Mouse (Mus musculus): ENCODE results near the gene Gm13289.
"Not testable (repeated sequence)": the region's sequence is repeated elsewhere in the genome, so short reads cannot be mapped to it uniquely, and the experiment has no call there.

Gm13289 gene

DNA sequence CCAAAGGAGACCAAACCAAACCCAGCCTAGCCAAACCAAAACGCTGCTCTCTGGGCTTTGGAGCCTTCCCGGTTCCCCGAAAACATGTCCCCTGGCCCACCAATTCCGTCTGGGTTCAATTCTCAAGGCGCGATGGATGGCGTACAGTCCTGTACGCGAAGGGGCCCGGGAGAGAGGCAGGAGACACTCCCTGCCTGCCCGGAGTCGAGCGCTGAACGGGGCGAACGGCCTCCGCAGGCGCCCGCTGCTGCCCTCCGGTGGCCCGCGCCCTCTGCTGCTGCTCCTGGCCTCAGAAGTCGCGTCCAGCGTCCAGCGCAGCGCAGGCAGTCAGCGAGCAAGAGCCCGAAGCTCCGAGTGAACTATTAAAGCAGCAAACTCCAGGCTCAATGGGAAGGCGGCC, 5.6 kb downstream of the Gm13289 start:
- not testable (repeated sequence) for ATAC-seq (ENCODE audit: low TSS enrichment)

DNA sequence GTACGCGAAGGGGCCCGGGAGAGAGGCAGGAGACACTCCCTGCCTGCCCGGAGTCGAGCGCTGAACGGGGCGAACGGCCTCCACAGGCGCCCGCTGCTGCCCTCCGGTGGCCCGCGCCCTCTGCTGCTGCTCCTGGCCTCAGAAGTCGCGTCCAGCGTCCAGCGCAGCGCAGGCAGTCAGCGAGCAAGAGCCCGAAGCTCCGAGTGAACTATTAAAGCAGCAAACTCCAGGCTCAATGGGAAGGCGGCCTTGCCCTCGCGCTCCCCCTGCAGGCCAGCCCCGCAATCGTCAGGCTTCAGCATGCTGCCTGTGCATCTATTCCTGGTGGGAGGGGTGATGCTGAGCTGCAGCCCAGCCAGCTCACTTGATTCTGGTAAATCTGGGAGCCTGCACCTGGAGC, 8.7 kb downstream of the Gm13289 start, which contains the start of gene Gm13276:
TSS of gene Gm13276 (plus strand) at position 301 of the 400 bp plus-strand sequence.
- ATAC-seq (ENCODE audit: low TSS enrichment) = not testable (repeated sequence)

DNA sequence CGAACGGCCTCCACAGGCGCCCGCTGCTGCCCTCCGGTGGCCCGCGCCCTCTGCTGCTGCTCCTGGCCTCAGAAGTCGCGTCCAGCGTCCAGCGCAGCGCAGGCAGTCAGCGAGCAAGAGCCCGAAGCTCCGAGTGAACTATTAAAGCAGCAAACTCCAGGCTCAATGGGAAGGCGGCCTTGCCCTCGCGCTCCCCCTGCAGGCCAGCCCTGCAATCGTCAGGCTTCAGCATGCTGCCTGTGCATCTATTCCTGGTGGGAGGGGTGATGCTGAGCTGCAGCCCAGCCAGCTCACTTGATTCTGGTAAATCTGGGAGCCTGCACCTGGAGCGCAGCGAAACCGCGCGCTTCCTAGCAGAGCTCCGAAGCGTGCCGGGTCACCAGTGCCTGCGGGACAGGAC, 11.7 kb downstream of the Gm13289 start, which contains the start of gene Gm13277:
TSS of gene Gm13277 (plus strand) at position 231 of the 400 bp plus-strand sequence.
- ATAC-seq (ENCODE audit: low TSS enrichment) = not testable (repeated sequence)

DNA sequence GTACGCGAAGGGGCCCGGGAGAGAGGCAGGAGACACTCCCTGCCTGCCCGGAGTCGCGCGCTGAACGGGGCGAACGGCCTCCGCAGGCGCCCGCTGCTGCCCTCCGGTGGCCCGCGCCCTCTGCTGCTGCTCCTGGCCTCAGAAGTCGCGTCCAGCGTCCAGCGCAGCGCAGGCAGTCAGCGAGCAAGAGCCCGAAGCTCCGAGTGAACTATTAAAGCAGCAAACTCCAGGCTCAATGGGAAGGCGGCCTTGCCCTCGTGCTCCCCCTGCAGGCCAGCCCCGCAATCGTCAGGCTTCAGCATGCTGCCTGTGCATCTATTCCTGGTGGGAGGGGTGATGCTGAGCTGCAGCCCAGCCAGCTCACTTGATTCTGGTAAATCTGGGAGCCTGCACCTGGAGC, 14.5 kb downstream of the Gm13289 start, which contains the start of gene Gm13278:
TSS of gene Gm13278 (plus strand) at position 301 of the 400 bp plus-strand sequence.
- not testable (repeated sequence) for ATAC-seq (ENCODE audit: low TSS enrichment)

DNA sequence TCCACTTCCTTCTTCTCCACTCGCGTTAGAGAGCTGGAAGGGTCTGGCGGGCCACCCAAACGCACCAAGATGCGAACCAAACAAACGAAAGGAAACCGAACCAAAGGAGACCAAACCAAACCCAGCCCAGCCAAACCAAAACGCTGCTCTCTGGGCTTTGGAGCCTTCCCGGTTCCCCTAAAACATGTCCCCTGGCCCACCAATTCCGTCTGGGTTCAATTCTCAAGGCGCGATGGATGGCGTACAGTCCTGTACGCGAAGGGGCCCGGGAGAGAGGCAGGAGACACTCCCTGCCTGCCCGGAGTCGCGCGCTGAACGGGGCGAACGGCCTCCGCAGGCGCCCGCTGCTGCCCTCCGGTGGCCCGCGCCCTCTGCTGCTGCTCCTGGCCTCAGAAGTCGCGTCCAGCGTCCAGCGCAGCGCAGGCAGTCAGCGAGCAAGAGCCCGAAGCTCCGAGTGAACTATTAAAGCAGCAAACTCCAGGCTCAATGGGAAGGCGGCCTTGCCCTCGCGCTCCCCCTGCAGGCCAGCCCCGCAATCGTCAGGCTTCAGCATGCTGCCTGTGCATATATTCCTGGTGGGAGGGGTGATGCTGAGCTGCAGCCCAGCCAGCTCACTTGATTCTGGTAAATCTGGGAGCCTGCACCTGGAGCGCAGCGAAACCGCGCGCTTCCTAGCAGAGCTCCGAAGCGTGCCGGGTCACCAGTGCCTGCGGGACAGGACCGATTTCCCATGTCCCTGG, 17.4 kb downstream of the Gm13289 start, which contains the start of gene Gm13275:
TSS of gene Gm13275 (plus strand) at position 552 of the 740 bp plus-strand sequence.
- ATAC-seq (ENCODE audit: low TSS enrichment) = not testable (repeated sequence)

DNA sequence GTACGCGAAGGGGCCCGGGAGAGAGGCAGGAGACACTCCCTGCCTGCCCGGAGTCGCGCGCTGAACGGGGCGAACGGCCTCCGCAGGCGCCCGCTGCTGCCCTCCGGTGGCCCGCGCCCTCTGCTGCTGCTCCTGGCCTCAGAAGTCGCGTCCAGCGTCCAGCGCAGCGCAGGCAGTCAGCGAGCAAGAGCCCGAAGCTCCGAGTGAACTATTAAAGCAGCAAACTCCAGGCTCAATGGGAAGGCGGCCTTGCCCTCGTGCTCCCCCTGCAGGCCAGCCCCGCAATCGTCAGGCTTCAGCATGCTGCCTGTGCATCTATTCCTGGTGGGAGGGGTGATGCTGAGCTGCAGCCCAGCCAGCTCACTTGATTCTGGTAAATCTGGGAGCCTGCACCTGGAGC, 20.4 kb downstream of the Gm13289 start, which contains the start of gene Gm13279:
TSS of gene Gm13279 (plus strand) at position 301 of the 400 bp plus-strand sequence.
- not testable (repeated sequence) for ATAC-seq (ENCODE audit: low TSS enrichment)

DNA sequence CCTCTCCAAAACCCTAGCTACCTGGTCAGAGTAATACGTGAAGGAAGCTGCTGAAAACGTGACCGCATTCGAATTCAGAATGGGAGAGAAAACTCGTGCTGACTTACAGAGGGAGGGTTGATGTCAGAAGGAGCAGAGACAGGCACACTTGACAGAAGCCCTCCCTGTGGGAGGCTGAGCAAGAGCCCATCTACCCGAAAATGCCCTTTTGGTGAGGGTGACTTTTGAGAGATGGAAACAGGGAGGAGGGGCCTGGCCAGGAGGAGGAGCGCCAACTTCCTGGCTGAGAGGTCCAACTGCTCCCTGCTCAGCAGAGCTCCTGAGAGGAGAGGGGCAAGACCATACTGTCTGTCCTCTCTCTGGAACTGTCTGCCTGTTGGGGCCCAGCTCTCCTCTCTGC, 22.6 kb downstream of the Gm13289 start, which contains the start of gene Gm13285:
TSS of gene Gm13285 (plus strand) at position 301 of the 400 bp plus-strand sequence.
- not testable (repeated sequence) for ATAC-seq (ENCODE audit: low TSS enrichment)

DNA sequence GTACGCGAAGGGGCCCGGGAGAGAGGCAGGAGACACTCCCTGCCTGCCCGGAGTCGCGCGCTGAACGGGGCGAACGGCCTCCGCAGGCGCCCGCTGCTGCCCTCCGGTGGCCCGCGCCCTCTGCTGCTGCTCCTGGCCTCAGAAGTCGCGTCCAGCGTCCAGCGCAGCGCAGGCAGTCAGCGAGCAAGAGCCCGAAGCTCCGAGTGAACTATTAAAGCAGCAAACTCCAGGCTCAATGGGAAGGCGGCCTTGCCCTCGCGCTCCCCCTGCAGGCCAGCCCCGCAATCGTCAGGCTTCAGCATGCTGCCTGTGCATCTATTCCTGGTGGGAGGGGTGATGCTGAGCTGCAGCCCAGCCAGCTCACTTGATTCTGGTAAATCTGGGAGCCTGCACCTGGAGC, 26.2 kb downstream of the Gm13289 start, which contains the start of gene Gm13287:
TSS of gene Gm13287 (plus strand) at position 301 of the 400 bp plus-strand sequence.
- not testable (repeated sequence) for ATAC-seq (ENCODE audit: low TSS enrichment)

DNA sequence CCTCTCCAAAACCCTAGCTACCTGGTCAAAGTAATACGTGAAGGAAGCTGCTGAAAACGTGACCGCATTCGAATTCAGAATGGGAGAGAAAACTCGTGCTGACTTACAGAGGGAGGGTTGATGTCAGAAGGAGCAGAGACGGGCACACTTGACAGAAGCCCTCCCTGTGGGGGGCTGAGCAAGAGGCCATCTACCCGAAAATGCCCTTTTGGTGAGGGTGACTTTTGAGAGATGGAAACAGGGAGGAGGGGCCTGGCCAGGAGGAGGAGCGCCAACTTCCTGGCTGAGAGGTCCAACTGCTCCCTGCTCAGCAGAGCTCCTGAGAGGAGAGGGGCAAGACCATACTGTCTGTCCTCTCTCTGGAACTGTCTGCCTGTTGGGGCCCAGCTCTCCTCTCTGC, 28.5 kb downstream of the Gm13289 start, which contains the start of gene Gm13288:
TSS of gene Gm13288 (plus strand) at position 301 of the 400 bp plus-strand sequence.
- not testable (repeated sequence) for ATAC-seq (ENCODE audit: low TSS enrichment)

DNA sequence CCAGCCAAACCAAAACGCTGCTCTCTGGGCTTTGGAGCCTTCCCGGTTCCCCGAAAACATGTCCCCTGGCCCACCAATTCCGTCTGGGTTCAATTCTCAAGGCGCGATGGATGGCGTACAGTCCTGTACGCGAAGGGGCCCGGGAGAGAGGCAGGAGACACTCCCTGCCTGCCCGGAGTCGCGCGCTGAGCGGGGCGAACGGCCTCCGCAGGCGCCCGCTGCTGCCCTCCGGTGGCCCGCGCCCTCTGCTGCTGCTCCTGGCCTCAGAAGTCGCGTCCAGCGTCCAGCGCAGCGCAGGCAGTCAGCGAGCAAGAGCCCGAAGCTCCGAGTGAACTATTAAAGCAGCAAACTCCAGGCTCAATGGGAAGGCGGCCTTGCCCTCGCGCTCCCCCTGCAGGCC, 29.0 kb downstream of the Gm13289 start:
- ATAC-seq (ENCODE audit: low TSS enrichment) = not testable (repeated sequence)

DNA sequence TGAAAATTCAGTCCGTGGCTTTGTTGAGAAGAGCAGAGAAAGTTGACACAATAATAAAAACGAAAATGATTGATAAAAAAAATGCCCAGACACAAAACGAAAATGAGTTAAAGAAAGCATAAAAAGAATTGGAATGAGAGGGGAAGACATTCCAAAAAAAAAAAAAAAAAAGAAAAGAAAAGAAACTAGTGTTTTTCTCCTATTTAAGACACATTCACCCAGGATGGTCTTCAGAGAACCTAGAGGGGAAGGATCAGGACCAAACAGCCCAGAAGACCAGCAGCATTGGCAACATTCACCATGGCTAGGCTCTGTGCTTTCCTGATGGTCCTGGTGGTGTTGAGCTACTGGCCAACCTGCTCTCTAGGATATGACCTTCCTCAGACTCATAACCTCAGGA, 39.2 kb downstream of the Gm13289 start, which contains the start of gene Ifna7:
TSS of gene Ifna7 (plus strand) at position 301 of the 400 bp plus-strand sequence.
- no peak for ATAC-seq (ENCODE audit: low TSS enrichment)

DNA sequence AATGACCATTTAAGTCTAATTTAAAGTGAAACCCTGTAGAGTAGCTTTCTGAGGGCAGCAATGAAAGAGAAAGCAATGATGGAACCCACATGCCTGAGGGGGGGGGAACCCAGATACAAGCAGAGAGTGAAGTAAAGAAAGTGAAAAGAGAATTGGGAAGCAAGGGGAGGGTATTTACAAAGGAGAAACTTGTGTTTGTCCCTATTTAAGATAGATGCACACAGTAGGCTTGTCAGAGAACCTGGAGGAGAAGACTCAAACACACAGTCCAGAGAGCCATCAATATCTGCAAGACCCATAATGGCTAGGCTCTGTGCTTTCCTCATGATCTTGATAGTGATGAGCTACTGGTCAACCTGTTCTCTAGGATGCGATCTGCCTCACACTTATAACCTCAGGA, 42.9 kb downstream of the Gm13289 start, which contains the start of gene Ifna11:
TSS of gene Ifna11 (plus strand) at position 301 of the 400 bp plus-strand sequence.
- ATAC-seq (ENCODE audit: low TSS enrichment) = no peak

DNA sequence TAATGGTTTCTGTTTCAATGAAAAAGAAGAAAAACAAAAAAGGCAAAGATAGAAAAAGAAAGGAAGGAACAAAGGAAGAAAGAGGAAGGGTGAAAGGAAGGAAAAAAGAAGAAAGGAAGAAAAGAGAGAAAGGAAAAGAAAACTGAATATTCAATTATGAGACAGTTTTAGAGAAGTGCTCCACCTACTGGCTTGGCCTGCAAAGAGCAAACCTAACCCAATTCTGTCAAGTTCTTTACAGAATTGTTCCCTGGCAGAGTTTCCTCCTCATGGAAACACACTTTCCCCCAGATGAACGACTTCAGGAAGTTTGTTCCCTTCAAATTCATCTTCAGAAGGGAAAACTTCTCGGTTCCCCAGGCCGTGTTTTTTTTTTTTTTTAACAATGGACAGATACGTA, 46.3 kb downstream of the Gm13289 start:
- ATAC-seq (ENCODE audit: low TSS enrichment) = peak; percentile 77
